Mouse (Mus musculus): Measurements from ENCODE around the gene Kansl2. TPM values are rescaled to one million over a fixed set of nuclear protein-coding genes. Genes with fewer than 3 reads are reported as not detected.

Kansl2 gene
- polyA plus RNA-seq, 1 experiment from 2014 or later = 94.3 TPM

GRCm38 (mm10) chr15:98545151-98545550 is 11.1 kb upstream of the Kansl2 start:
- ATAC-seq (ENCODE audit: low read depth) (no peak), DNase-seq (ENCODE audit: low spot score) (no peak)
- H3K4me3 ChIP-seq (ENCODE audit: low read depth, low read length) = no peak overlapping the region
- no peaks in the 10 kb centered on the region for H3K27me3 ChIP-seq (replicated peaks; ENCODE audit: control insufficient read depth, insufficient read depth, low read length)
- H3K9me3 ChIP-seq (ENCODE audit: control insufficient read depth, low read length) = no peaks in the 10 kb centered on the region
- H3K9ac ChIP-seq (ENCODE audit: low read depth, low read length) = no peak overlapping the region
- peaks cover 85% of the 10 kb centered on the region for H3K36me3 ChIP-seq (ENCODE audit: control insufficient read depth, insufficient read depth, low read length)
- no peaks in the 10 kb centered on the region for H3K4me1 ChIP-seq (ENCODE audit: control insufficient read depth, insufficient read depth, low read length)
- no peak overlapping the region for H3K4me2 ChIP-seq (ENCODE audit: low read depth, low read length)
- 97% methylated on average over 3 of the region's 3 CpGs for WGBS
- H3K27ac ChIP-seq (replicated peaks; ENCODE audit: low read depth, low read length) = no peak overlapping the region

- no peak overlapping the region for H3K4me3 ChIP-seq (ENCODE audit: low read depth, low read length)
- WGBS = 90% methylated on average over 4 of the region's 4 CpGs
- H3K9ac ChIP-seq (ENCODE audit: low read depth, low read length) = no peak overlapping the region
- no peak for DNase-seq (ENCODE audit: low spot score)
- no peak overlapping the region for H3K4me2 ChIP-seq (ENCODE audit: low read depth, low read length)
- ATAC-seq (ENCODE audit: low read depth) = no peak
- H3K9me3 ChIP-seq (ENCODE audit: control insufficient read depth, low read length) = no peaks in the 10 kb centered on the region
- H3K4me1 ChIP-seq (ENCODE audit: control insufficient read depth, insufficient read depth, low read length) = no peaks in the 10 kb centered on the region
- no peak overlapping the region for H3K27ac ChIP-seq (replicated peaks; ENCODE audit: low read depth, low read length)
- no peaks in the 10 kb centered on the region for H3K27me3 ChIP-seq (replicated peaks; ENCODE audit: control insufficient read depth, insufficient read depth, low read length)
- peaks cover 79% of the 10 kb centered on the region for H3K36me3 ChIP-seq (ENCODE audit: control insufficient read depth, insufficient read depth, low read length)
Measured at GRCm38 (mm10) chr15:98543341-98543740, 9.3 kb upstream of the Kansl2 start.

GRCm38 (mm10) chr15:98541064-98541463 is 7.0 kb upstream of the Kansl2 start:
- no peak overlapping the region for H3K27ac ChIP-seq (replicated peaks; ENCODE audit: low read depth, low read length)
- ATAC-seq (ENCODE audit: low read depth) (no peak), DNase-seq (ENCODE audit: low spot score) (no peak)
- no peak overlapping the region for H3K4me2 ChIP-seq (ENCODE audit: low read depth, low read length)
- H3K4me1 ChIP-seq (ENCODE audit: control insufficient read depth, insufficient read depth, low read length) = no peaks in the 10 kb centered on the region
- H3K27me3 ChIP-seq (replicated peaks; ENCODE audit: control insufficient read depth, insufficient read depth, low read length) = no peaks in the 10 kb centered on the region
- H3K9me3 ChIP-seq (ENCODE audit: control insufficient read depth, low read length) = no peaks in the 10 kb centered on the region
- peaks cover 57% of the 10 kb centered on the region for H3K36me3 ChIP-seq (ENCODE audit: control insufficient read depth, insufficient read depth, low read length)
- H3K4me3 ChIP-seq (ENCODE audit: low read depth, low read length) = no peak overlapping the region
- 93% methylated on average over 6 of the region's 6 CpGs for WGBS
- H3K9ac ChIP-seq (ENCODE audit: low read depth, low read length) = no peak overlapping the region

- no peak overlapping the region for H3K4me3 ChIP-seq (ENCODE audit: low read depth, low read length)
- no peaks in the 10 kb centered on the region for H3K9me3 ChIP-seq (ENCODE audit: control insufficient read depth, low read length)
- H3K4me2 ChIP-seq (ENCODE audit: low read depth, low read length) = no peak overlapping the region
- H3K4me1 ChIP-seq (ENCODE audit: control insufficient read depth, insufficient read depth, low read length) = no peaks in the 10 kb centered on the region
- no peak for ATAC-seq (ENCODE audit: low read depth)
- peaks cover 26% of the 10 kb centered on the region for H3K36me3 ChIP-seq (ENCODE audit: control insufficient read depth, insufficient read depth, low read length)
- no peaks in the 10 kb centered on the region for H3K27me3 ChIP-seq (replicated peaks; ENCODE audit: control insufficient read depth, insufficient read depth, low read length)
- no peak overlapping the region for H3K9ac ChIP-seq (ENCODE audit: low read depth, low read length)
- 0 out of 2 replicates have a peak overlapping the region, but pooled peaks have one; percentile 11 for H3K27ac ChIP-seq (replicated peaks; ENCODE audit: low read depth, low read length)
- 64% methylated on average over 4 of the region's 4 CpGs for WGBS
- DNase-seq (ENCODE audit: low spot score) = no peak
Measured at GRCm38 (mm10) chr15:98537923-98538322, 3.9 kb upstream of the Kansl2 start.

GRCm38 (mm10) chr15:98536828-98537510 is 2.9 kb upstream of the Kansl2 start:
- H3K9ac ChIP-seq (ENCODE audit: low read depth, low read length) = no peak overlapping the region
- H3K4me2 ChIP-seq (ENCODE audit: low read depth, low read length) = no peak overlapping the region
- no peak overlapping the region for H3K4me3 ChIP-seq (ENCODE audit: low read depth, low read length)
- H3K4me1 ChIP-seq (ENCODE audit: control insufficient read depth, insufficient read depth, low read length) = peaks cover 7% of the 10 kb centered on the region
- H3K9me3 ChIP-seq (ENCODE audit: control insufficient read depth, low read length) = no peaks in the 10 kb centered on the region
- DNase-seq (ENCODE audit: low spot score) = no peak
- no peak overlapping the region for H3K27ac ChIP-seq (replicated peaks; ENCODE audit: low read depth, low read length)
- H3K27me3 ChIP-seq (replicated peaks; ENCODE audit: control insufficient read depth, insufficient read depth, low read length) = no peaks in the 10 kb centered on the region
- no peak for ATAC-seq (ENCODE audit: low read depth)
- peaks cover 22% of the 10 kb centered on the region for H3K36me3 ChIP-seq (ENCODE audit: control insufficient read depth, insufficient read depth, low read length)
- 78% methylated on average over 8 of the region's 8 CpGs for WGBS

- ATAC-seq (ENCODE audit: low read depth) (no peak), DNase-seq (ENCODE audit: low spot score) (no peak)
- H3K36me3 ChIP-seq (ENCODE audit: control insufficient read depth, insufficient read depth, low read length) = peaks cover 29% of the 10 kb centered on the region
- no peak overlapping the region for H3K4me3 ChIP-seq (ENCODE audit: low read depth, low read length)
- H3K4me1 ChIP-seq (ENCODE audit: control insufficient read depth, insufficient read depth, low read length) = peaks cover 7% of the 10 kb centered on the region
- no peaks in the 10 kb centered on the region for H3K9me3 ChIP-seq (ENCODE audit: control insufficient read depth, low read length)
- H3K27me3 ChIP-seq (replicated peaks; ENCODE audit: control insufficient read depth, insufficient read depth, low read length) = no peaks in the 10 kb centered on the region
- WGBS = 82% methylated on average over 4 of the region's 4 CpGs
- no peak overlapping the region for H3K9ac ChIP-seq (ENCODE audit: low read depth, low read length)
- no peak overlapping the region for H3K27ac ChIP-seq (replicated peaks; ENCODE audit: low read depth, low read length)
- no peak overlapping the region for H3K4me2 ChIP-seq (ENCODE audit: low read depth, low read length)
Measured at GRCm38 (mm10) chr15:98535921-98536320, 1.9 kb upstream of the Kansl2 start.

- Histone ChIP-seq H3K36me3 (ENCODE audit: control insufficient read depth, insufficient read depth, low read length) (peaks cover 44% of the 10 kb centered on the region), H3K4me3 (ENCODE audit: low read depth, low read length) (peak overlapping the region; percentile 88), H3K4me2 (ENCODE audit: low read depth, low read length) (peak overlapping the region; percentile 87), H3K27ac (replicated peaks; ENCODE audit: low read depth, low read length) (peak overlapping the region; percentile 98; the same call in 1 of the 2 replicates), H3K9ac (ENCODE audit: low read depth, low read length) (peak overlapping the region; percentile 94), H3K9me3 (ENCODE audit: control insufficient read depth, low read length) (no peaks in the 10 kb centered on the region), H3K27me3 (replicated peaks; ENCODE audit: control insufficient read depth, insufficient read depth, low read length) (no peaks in the 10 kb centered on the region), H3K4me1 (ENCODE audit: control insufficient read depth, insufficient read depth, low read length) (peaks cover 7% of the 10 kb centered on the region)
- no peak for ATAC-seq (ENCODE audit: low read depth)
- no peak for DNase-seq (ENCODE audit: low spot score)
- under 1% methylated on average over 18 of the region's 18 CpGs for WGBS
Measured at GRCm38 (mm10) chr15:98533035-98533531, 981 bp downstream of the Kansl2 start.

GRCm38 (mm10) chr15:98532281-98532680 is 1.8 kb downstream of the Kansl2 start:
- H3K4me1 ChIP-seq (ENCODE audit: control insufficient read depth, insufficient read depth, low read length) = peaks cover 7% of the 10 kb centered on the region
- ATAC-seq (ENCODE audit: low read depth) = no peak
- 26% methylated on average over 5 of the region's 5 CpGs for WGBS
- DNase-seq (ENCODE audit: low spot score) = no peak
- H3K36me3 ChIP-seq (ENCODE audit: control insufficient read depth, insufficient read depth, low read length) = peaks cover 52% of the 10 kb centered on the region
- peak overlapping the region; percentile 88 for H3K4me3 ChIP-seq (ENCODE audit: low read depth, low read length)
- no peaks in the 10 kb centered on the region for H3K27me3 ChIP-seq (replicated peaks; ENCODE audit: control insufficient read depth, insufficient read depth, low read length)
- H3K4me2 ChIP-seq (ENCODE audit: low read depth, low read length) = peak overlapping the region; percentile 87
- no peaks in the 10 kb centered on the region for H3K9me3 ChIP-seq (ENCODE audit: control insufficient read depth, low read length)
- no peak overlapping the region for H3K27ac ChIP-seq (replicated peaks; ENCODE audit: low read depth, low read length)
- peak overlapping the region; percentile 94 for H3K9ac ChIP-seq (ENCODE audit: low read depth, low read length)

GRCm38 (mm10) chr15:98528066-98528563 is 5.9 kb downstream of the Kansl2 start:
- H3K27me3 ChIP-seq (replicated peaks; ENCODE audit: control insufficient read depth, insufficient read depth, low read length) = no peaks in the 10 kb centered on the region
- no peak for ATAC-seq (ENCODE audit: low read depth)
- no peak overlapping the region for H3K4me3 ChIP-seq (ENCODE audit: low read depth, low read length)
- H3K9me3 ChIP-seq (ENCODE audit: control insufficient read depth, low read length) = no peaks in the 10 kb centered on the region
- 83% methylated on average over 5 of the region's 5 CpGs for WGBS
- no peak overlapping the region for H3K9ac ChIP-seq (ENCODE audit: low read depth, low read length)
- DNase-seq (ENCODE audit: low spot score) = no peak
- peaks cover 7% of the 10 kb centered on the region for H3K4me1 ChIP-seq (ENCODE audit: control insufficient read depth, insufficient read depth, low read length)
- H3K4me2 ChIP-seq (ENCODE audit: low read depth, low read length) = no peak overlapping the region
- H3K27ac ChIP-seq (replicated peaks; ENCODE audit: low read depth, low read length) = no peak overlapping the region
- peaks cover 92% of the 10 kb centered on the region for H3K36me3 ChIP-seq (ENCODE audit: control insufficient read depth, insufficient read depth, low read length)

Data from embryonic facial prominence, embryonic 14.5 days (tissue).